17 mouse cellular contexts compared by ENCODE assay signal in the genomic region with DNA sequence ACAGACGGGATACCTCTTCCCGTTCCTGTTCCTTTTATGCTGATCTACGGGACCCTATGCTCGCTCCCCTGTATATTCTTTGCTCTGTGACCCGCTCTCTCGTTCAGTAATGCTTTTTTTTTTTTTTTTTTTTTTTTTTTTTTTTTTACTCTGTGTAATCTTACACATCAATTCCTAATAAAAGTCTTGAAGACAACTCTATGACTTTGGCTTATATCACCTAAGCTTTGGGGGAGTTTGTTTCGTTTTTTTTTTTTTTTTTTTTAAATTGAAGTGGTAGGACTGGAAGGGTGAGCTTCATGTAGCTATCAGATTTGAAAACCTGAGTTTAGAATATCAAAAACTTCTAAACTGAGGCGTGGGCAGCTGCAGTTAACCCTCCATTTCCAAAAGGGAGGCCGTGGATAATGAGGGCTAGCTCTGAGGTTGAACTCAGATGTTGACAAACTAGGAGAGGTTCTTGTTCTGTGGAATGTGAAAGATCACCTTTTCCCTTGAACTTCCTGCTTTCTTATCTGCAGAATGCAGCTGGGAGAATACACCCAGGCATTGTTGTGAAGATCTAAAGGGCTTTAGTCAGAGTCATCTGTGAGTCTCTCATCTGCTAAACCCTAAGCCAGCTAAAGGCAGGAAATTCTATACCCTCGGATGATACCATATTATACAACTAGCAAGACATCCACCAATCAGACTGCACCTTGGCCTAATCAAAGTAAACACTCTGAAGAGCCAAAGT. TPM values are rescaled to one million over a fixed set of nuclear protein-coding genes. Genes with fewer than 3 reads are reported as not detected.
DNase-seq lines count a peak whose midpoint lies in the region; ATAC-seq and TF ChIP-seq lines count a peak whose summit lies in the region.
"Had no signal": no experiment of that assay in that cellular context is flagged by ENCODE, and none has a peak within 500 bp of the region (broad histone marks: within the 10 kb centered on the region; RNA-seq: fewer than 3 reads in every experiment).

No protein-coding gene starts in this region.

- 61% methylated on average over 10 of the region's 10 CpGs for WGBS in heart, embryonic 13.5 days
- WGBS in heart, adult 2 months, result 73% methylated on average over 10 of the region's 10 CpGs
- WGBS in liver, embryonic 12.5 days (ENCODE audit: insufficient replicate concordance), result 43% methylated on average over 10 of the region's 10 CpGs
- WGBS in neural tube, embryonic 15.5 days, result 83% methylated on average over 10 of the region's 10 CpGs

- H3K27me3 ChIP-seq in heart, embryonic 13.5 days (replicated peaks), result no peaks in the 10 kb centered on the region
- no peaks in the 10 kb centered on the region for H3K27me3 ChIP-seq in heart, adult 2 months (ENCODE audit: control insufficient read depth, insufficient read depth, low read length)
- H3K27me3 ChIP-seq in liver, embryonic 12.5 days (replicated peaks), result no peaks in the 10 kb centered on the region
- no peaks in the 10 kb centered on the region for H3K27me3 ChIP-seq in neural tube, embryonic 15.5 days (replicated peaks)
- H3K27me3 ChIP-seq: Patski had no signal

- intact Hi-C loops in heart, adult 2 months (cut with DNase I), result no loop called here

- H3K9ac ChIP-seq in heart, embryonic 13.5 days, result no peak overlapping the region
- H3K9ac ChIP-seq in heart, adult 2 months (ENCODE audit: low read depth, low read length), result no peak overlapping the region
- no peak overlapping the region for H3K9ac ChIP-seq in liver, embryonic 12.5 days
- no peak overlapping the region for H3K9ac ChIP-seq in neural tube, embryonic 15.5 days (replicated peaks)
- H3K9ac ChIP-seq: lung, embryonic 14.5 days had no signal

- no peak for DNase-seq in heart, adult 2 months
- peak; percentile 36 for DNase-seq in thymus, postnatal 14 days
- DNase-seq in thymus, postnatal 10 days (ENCODE audit: low spot score in 2 of 2), result no peak
- peak; percentile 48 for DNase-seq in yolk sac, embryonic 10.5 days (ENCODE audit: low spot score)
- DNase-seq in retina, postnatal 1 day, result no peak
- DNase-seq: cerebellum, adult 9-10 months; gastrocnemius, postnatal 25 days; kidney, adult 18-20 months; kidney, postnatal 25 days; left cerebral cortex, postnatal 4 days; lung, embryonic 14.5 days had no signal

- peak overlapping the region; percentile 43; the same call in 1 of the 2 replicates for H3K27ac ChIP-seq in heart, embryonic 13.5 days (replicated peaks)
- no peak overlapping the region for H3K27ac ChIP-seq in heart, adult 2 months
- H3K27ac ChIP-seq in liver, embryonic 12.5 days, result peak overlapping the region; percentile 67
- H3K27ac ChIP-seq in neural tube, embryonic 15.5 days (replicated peaks), result no peak overlapping the region
- H3K27ac ChIP-seq: hindbrain, embryonic 10.5 days had no signal

- H3K4me1 ChIP-seq in heart, embryonic 13.5 days, result peaks cover 11% of the 10 kb centered on the region
- no peaks in the 10 kb centered on the region for H3K4me1 ChIP-seq in heart, adult 2 months (ENCODE audit: control insufficient read depth, insufficient read depth, low read length)
- H3K4me1 ChIP-seq in liver, embryonic 12.5 days, result peaks cover 27% of the 10 kb centered on the region
- no peaks in the 10 kb centered on the region for H3K4me1 ChIP-seq in neural tube, embryonic 15.5 days

- no peaks in the 10 kb centered on the region for H3K79me2 ChIP-seq in heart, adult 2 months (replicated peaks; ENCODE audit: control insufficient read depth, insufficient read depth, low read length)

- peak; percentile 44; the same call in 1 of the 2 replicates for ATAC-seq in heart, embryonic 13.5 days (ENCODE audit: extremely low read depth, insufficient number of reproducible peaks, low FRiP score, low TSS enrichment)
- ATAC-seq in liver, embryonic 12.5 days, result peak; percentile 86
- no peak for ATAC-seq in neural tube, embryonic 15.5 days (ENCODE audit: low FRiP score)
- ATAC-seq: Patski had no signal

- no peak overlapping the region for H3K4me3 ChIP-seq in heart, embryonic 13.5 days
- no peak overlapping the region for H3K4me3 ChIP-seq in heart, adult 2 months
- no peak overlapping the region for H3K4me3 ChIP-seq in liver, embryonic 12.5 days
- no peak overlapping the region for H3K4me3 ChIP-seq in neural tube, embryonic 15.5 days (replicated peaks)
- H3K4me3 ChIP-seq: erythroblast, embryonic 14.5 days; hindbrain, embryonic 10.5 days had no signal

- H3K9me3 ChIP-seq in heart, embryonic 13.5 days, result no peaks in the 10 kb centered on the region
- no peaks in the 10 kb centered on the region for H3K9me3 ChIP-seq in liver, embryonic 12.5 days (replicated peaks)
- H3K9me3 ChIP-seq in neural tube, embryonic 15.5 days (replicated peaks), result no peaks in the 10 kb centered on the region
- H3K9me3 ChIP-seq: hindbrain, embryonic 10.5 days had no signal

- no peak for TF ChIP-seq EP300 in heart, adult 2 months (IDR thresholded peaks at IDR 0.05; ENCODE audit: insufficient read depth, low read depth, low read length)

- no peaks in the 10 kb centered on the region for H3K36me3 ChIP-seq in heart, embryonic 13.5 days
- H3K36me3 ChIP-seq in heart, adult 2 months (ENCODE audit: control insufficient read depth, insufficient read depth, low read length), result no peaks in the 10 kb centered on the region
- no peaks in the 10 kb centered on the region for H3K36me3 ChIP-seq in liver, embryonic 12.5 days
- H3K36me3 ChIP-seq in neural tube, embryonic 15.5 days, result no peaks in the 10 kb centered on the region
- H3K36me3 ChIP-seq: hindbrain, embryonic 10.5 days had no signal

- no peak overlapping the region for H3K4me2 ChIP-seq in heart, embryonic 13.5 days
- H3K4me2 ChIP-seq in liver, embryonic 12.5 days, result no peak overlapping the region
- no peak overlapping the region for H3K4me2 ChIP-seq in neural tube, embryonic 15.5 days
- H3K4me2 ChIP-seq: lung, embryonic 14.5 days had no signal

- no peak for TF ChIP-seq CTCF in heart, adult 2 months (IDR thresholded peaks at IDR 0.05)

- no peak for TF ChIP-seq POLR2A in heart, adult 2 months (IDR thresholded peaks at IDR 0.05; ENCODE audit: insufficient read depth, low read depth, low read length)

RNA-seq across cellular contexts. Expression of gene Dusp10, which starts 3.1 kb away (rescaled TPM):
- polyA plus RNA-seq in heart, embryonic 13.5 days (2015; fragmentation: Nextera tagmentation; extraction: Ambion mirVana), result 12.1 and 13.2 TPM in 2 replicates
- 1 to 10 TPM; 5.0 to 7.9 TPM for total RNA-seq in heart, adult 2 months (2021)
- polyA plus RNA-seq in heart, adult 2 months (2012; rRNA removed), result 14.1 and 16.3 TPM in 2 replicates
- 3.8 and 4.1 TPM in 2 replicates for polyA plus RNA-seq in liver, embryonic 12.5 days (2016; fragmentation: Nextera tagmentation; extraction: Ambion mirVana)
- 5.2 and 9.8 TPM in 2 replicates for polyA plus RNA-seq in neural tube, embryonic 15.5 days (2015; fragmentation: Nextera tagmentation; extraction: Ambion mirVana)

RNA-seq across cellular contexts. Expression of gene 1700056E22Rik, which starts 17.9 kb away (rescaled TPM):
- polyA plus RNA-seq in heart, embryonic 13.5 days (2015; fragmentation: Nextera tagmentation; extraction: Ambion mirVana), result 2.4 TPM in 2 replicates
- under 1 TPM; 0.25 to 0.84 TPM for total RNA-seq in heart, adult 2 months (2021)
- polyA plus RNA-seq in heart, adult 2 months (2012; rRNA removed), result 0.44 and 1.5 TPM in 2 replicates
- 0.85 and 0.98 TPM in 2 replicates for polyA plus RNA-seq in liver, embryonic 12.5 days (2016; fragmentation: Nextera tagmentation; extraction: Ambion mirVana)
- 0.91 and 1.6 TPM in 2 replicates for polyA plus RNA-seq in neural tube, embryonic 15.5 days (2015; fragmentation: Nextera tagmentation; extraction: Ambion mirVana)

Comparison
In these comparisons a context has a peak if more than half of its experiments do, and no peak if none do; other contexts are left out.
1. H3K27ac ChIP-seq: peak in heart, embryonic 13.5 days (single experiment) and liver, embryonic 12.5 days (single experiment); none in heart, adult 2 months (single experiment) and neural tube, embryonic 15.5 days (single experiment).
2. DNase-seq: peak in thymus, postnatal 14 days (single experiment) and yolk sac, embryonic 10.5 days (single experiment); none in heart, adult 2 months (0 of 2), thymus, postnatal 10 days (0 of 2) and retina, postnatal 1 day (single experiment).